17 mouse cellular contexts compared by ENCODE assay signal in the genomic region with DNA sequence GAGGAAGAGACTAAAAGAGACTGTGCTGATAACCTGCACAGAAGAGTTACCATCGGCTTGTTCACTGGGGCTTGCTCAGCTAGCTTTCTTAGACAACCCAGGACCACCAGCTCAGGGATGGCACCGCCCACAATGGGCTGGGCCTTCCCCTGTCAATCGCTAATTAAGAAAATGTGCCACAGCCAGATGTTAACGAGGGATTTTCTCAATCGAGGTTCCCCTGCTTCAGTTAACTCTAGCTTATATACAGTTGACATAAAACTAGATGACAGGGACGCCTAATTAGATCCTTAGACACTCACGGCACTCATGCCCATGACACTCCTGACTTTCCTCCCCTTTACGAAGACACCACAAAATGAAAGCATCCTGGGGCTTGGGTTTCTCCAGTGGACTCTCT.
"Had no signal": no experiment of that assay in that cellular context is flagged by ENCODE, and none has a peak within 500 bp of the region (broad histone marks: within the 10 kb centered on the region; RNA-seq: fewer than 3 reads in every experiment).

No protein-coding gene starts in this region.

- DNase-seq: lung, adult 18-20 months; lung, embryonic 14.5 days; lung, postnatal 10 days; lung, postnatal 4 days; right cerebral cortex, adult 18-20 months; right cerebral cortex, postnatal 25 days; right cerebral cortex, postnatal 4 days; spleen, adult 18-20 months; thymus, adult 18-20 months; thymus, postnatal 14 days; thymus, postnatal 36 days had no signal

- H3K4me3 ChIP-seq: midbrain, embryonic 13.5 days; myocyte; neural tube, embryonic 13.5 days; neural tube, embryonic 15.5 days had no signal

- H3K27ac ChIP-seq: midbrain, embryonic 13.5 days; neural tube, embryonic 13.5 days; neural tube, embryonic 15.5 days had no signal

- H3K4me2 ChIP-seq: lung, embryonic 14.5 days; midbrain, embryonic 11.5 days; midbrain, embryonic 13.5 days; neural tube, embryonic 13.5 days; neural tube, embryonic 15.5 days had no signal

- H3K36me3 ChIP-seq: midbrain, embryonic 13.5 days; neural tube, embryonic 13.5 days; neural tube, embryonic 15.5 days had no signal

- H3K27me3 ChIP-seq: midbrain, embryonic 13.5 days; neural tube, embryonic 13.5 days; neural tube, embryonic 15.5 days had no signal

- ATAC-seq: midbrain, embryonic 13.5 days; midbrain, embryonic 16.5 days had no signal

- H3K9ac ChIP-seq: lung, embryonic 14.5 days; midbrain, embryonic 13.5 days; neural tube, embryonic 13.5 days; neural tube, embryonic 15.5 days had no signal

- H3K9me3 ChIP-seq: midbrain, embryonic 13.5 days; neural tube, embryonic 13.5 days; neural tube, embryonic 15.5 days had no signal
